In genomic region chr4:101392229-101392628, GRCm38 (mm10) we compare ENCODE assay signal across 9 mouse cellular contexts. TPM values are rescaled to one million over a fixed set of nuclear protein-coding genes. Genes with fewer than 3 reads are reported as not detected.
DNase-seq lines count a peak whose midpoint lies in the region; ATAC-seq and TF ChIP-seq lines count a peak whose summit lies in the region.
"Had no signal": no experiment of that assay in that cellular context is flagged by ENCODE, and none has a peak within 500 bp of the region (broad histone marks: within the 10 kb centered on the region; RNA-seq: fewer than 3 reads in every experiment).

No protein-coding gene starts in this region.

- DNase-seq in heart, postnatal 0 days (ENCODE audit: low spot score): peak; percentile 37
- DNase-seq in B cell, adult 2 months: peak; percentile 25 to 34
- peak; percentile 71 for DNase-seq in adrenal gland, postnatal 14 days
- peak; percentile 20 for DNase-seq in embryonic facial prominence, embryonic 14.5 days (ENCODE audit: low spot score)
- DNase-seq in thymus, postnatal 0 days (ENCODE audit: low spot score): peak; percentile 56
- DNase-seq in layer of hippocampus, adult 9-10 months (ENCODE audit: low spot score): no peak

- no peak for ATAC-seq in heart, postnatal 0 days (ENCODE audit: insufficient read depth, low read depth)
- ATAC-seq in heart, embryonic 12.5 days (ENCODE audit: insufficient number of reproducible peaks, low FRiP score): no peak
- ATAC-seq in embryonic facial prominence, embryonic 14.5 days (ENCODE audit: low read depth): no peak
- ATAC-seq in liver, embryonic 12.5 days: 0 out of 2 replicates have a peak, but pooled peaks have one; percentile 21

- TF ChIP-seq CTCF in heart, postnatal 0 days (IDR thresholded peaks at IDR 0.05; ENCODE audit: low read depth): peak; percentile 65

- TF ChIP-seq EP300 in heart, postnatal 0 days (IDR thresholded peaks at IDR 0.05; ENCODE audit: low read depth): no peak

- H3K9ac ChIP-seq in heart, postnatal 0 days (replicated peaks; ENCODE audit: low read depth, low read length): no peak overlapping the region
- H3K9ac ChIP-seq in heart, embryonic 12.5 days: no peak overlapping the region
- no peak overlapping the region for H3K9ac ChIP-seq in embryonic facial prominence, embryonic 14.5 days (ENCODE audit: low read depth, low read length)
- H3K9ac ChIP-seq in liver, embryonic 12.5 days: no peak overlapping the region
- H3K9ac ChIP-seq: embryonic facial prominence, embryonic 12.5 days had no signal

- WGBS in heart, postnatal 0 days: 49% methylated on average over 2 of the region's 2 CpGs
- WGBS in heart, embryonic 12.5 days: 44% methylated on average over 2 of the region's 2 CpGs
- WGBS in embryonic facial prominence, embryonic 14.5 days: 53% methylated on average over 2 of the region's 2 CpGs
- WGBS in liver, embryonic 12.5 days (ENCODE audit: insufficient replicate concordance): 34% methylated on average over 2 of the region's 2 CpGs

- no peak overlapping the region for H3K27ac ChIP-seq in heart, postnatal 0 days (ENCODE audit: low read depth)
- no peak overlapping the region for H3K27ac ChIP-seq in heart, embryonic 12.5 days (ENCODE audit: poor library complexity, severe bottlenecking)
- H3K27ac ChIP-seq in embryonic facial prominence, embryonic 14.5 days (replicated peaks; ENCODE audit: low read depth, low read length): no peak overlapping the region
- H3K27ac ChIP-seq in liver, embryonic 12.5 days: no peak overlapping the region
- H3K27ac ChIP-seq: embryonic facial prominence, embryonic 12.5 days had no signal

- H3K4me3 ChIP-seq in heart, postnatal 0 days (ENCODE audit: low read depth, low read length): no peak overlapping the region
- no peak overlapping the region for H3K4me3 ChIP-seq in heart, embryonic 12.5 days
- no peak overlapping the region for H3K4me3 ChIP-seq in embryonic facial prominence, embryonic 14.5 days (ENCODE audit: low read depth, low read length)
- no peak overlapping the region for H3K4me3 ChIP-seq in liver, embryonic 12.5 days
- H3K4me3 ChIP-seq: embryonic facial prominence, embryonic 12.5 days had no signal

- H3K27me3 ChIP-seq in heart, postnatal 0 days (ENCODE audit: control insufficient read depth, insufficient read depth, low read length): no peaks in the 10 kb centered on the region
- H3K27me3 ChIP-seq in heart, embryonic 12.5 days (replicated peaks): 0 out of 2 replicates have a peak, but pooled peaks cover 4% of the 10 kb centered on the region
- no peaks in the 10 kb centered on the region for H3K27me3 ChIP-seq in embryonic facial prominence, embryonic 14.5 days (replicated peaks; ENCODE audit: control insufficient read depth, insufficient read depth, low read length)
- H3K27me3 ChIP-seq in liver, embryonic 12.5 days (replicated peaks): 0 out of 2 replicates have a peak, but pooled peaks cover 7% of the 10 kb centered on the region
- H3K27me3 ChIP-seq: embryonic facial prominence, embryonic 12.5 days had no signal

- no peaks in the 10 kb centered on the region for H3K9me3 ChIP-seq in heart, postnatal 0 days (replicated peaks; ENCODE audit: control insufficient read depth, low read length)
- no peaks in the 10 kb centered on the region for H3K9me3 ChIP-seq in heart, embryonic 12.5 days (replicated peaks)
- no peaks in the 10 kb centered on the region for H3K9me3 ChIP-seq in embryonic facial prominence, embryonic 14.5 days (ENCODE audit: control insufficient read depth, low read length)
- no peaks in the 10 kb centered on the region for H3K9me3 ChIP-seq in liver, embryonic 12.5 days (replicated peaks)
- H3K9me3 ChIP-seq: embryonic facial prominence, embryonic 12.5 days had no signal

- H3K36me3 ChIP-seq in heart, postnatal 0 days (replicated peaks; ENCODE audit: control insufficient read depth, insufficient read depth, low read length): no peaks in the 10 kb centered on the region
- no peaks in the 10 kb centered on the region for H3K36me3 ChIP-seq in heart, embryonic 12.5 days
- no peaks in the 10 kb centered on the region for H3K36me3 ChIP-seq in embryonic facial prominence, embryonic 14.5 days (ENCODE audit: control insufficient read depth, insufficient read depth, low read length)
- H3K36me3 ChIP-seq in liver, embryonic 12.5 days: no peaks in the 10 kb centered on the region
- H3K36me3 ChIP-seq: embryonic facial prominence, embryonic 12.5 days had no signal

- no peak overlapping the region for H3K4me2 ChIP-seq in heart, postnatal 0 days (ENCODE audit: low read depth, low read length)
- H3K4me2 ChIP-seq in heart, embryonic 12.5 days: no peak overlapping the region
- H3K4me2 ChIP-seq in embryonic facial prominence, embryonic 14.5 days (ENCODE audit: low read depth, low read length): no peak overlapping the region
- no peak overlapping the region for H3K4me2 ChIP-seq in liver, embryonic 12.5 days
- H3K4me2 ChIP-seq: embryonic facial prominence, embryonic 12.5 days had no signal

- H3K4me1 ChIP-seq in heart, postnatal 0 days (ENCODE audit: control insufficient read depth, insufficient read depth): no peaks in the 10 kb centered on the region
- peaks cover 14% of the 10 kb centered on the region for H3K4me1 ChIP-seq in heart, embryonic 12.5 days (replicated peaks)
- H3K4me1 ChIP-seq in embryonic facial prominence, embryonic 14.5 days (ENCODE audit: control insufficient read depth, insufficient read depth, low read length): no peaks in the 10 kb centered on the region
- H3K4me1 ChIP-seq in liver, embryonic 12.5 days: no peaks in the 10 kb centered on the region
- H3K4me1 ChIP-seq: embryonic facial prominence, embryonic 12.5 days had no signal

RNA-seq across cellular contexts. Expression of gene Ak4, which starts 26.8 kb away (rescaled TPM):
- 11.0 and 18.4 TPM in 2 replicates for total RNA-seq in heart, postnatal 0 days (2014; rRNA removed; ENCODE audit: low replicate concordance)
- polyA plus RNA-seq in heart, postnatal 0 days (2015; fragmentation: Nextera tagmentation; extraction: Ambion mirVana): 4.6 and 5.3 TPM in 2 replicates
- polyA plus RNA-seq in heart, embryonic 12.5 days (2016; fragmentation: Nextera tagmentation; extraction: Ambion mirVana): 30.1 and 32.6 TPM in 2 replicates
- 2.9 and 7.2 TPM in 2 replicates for total RNA-seq in adrenal gland, postnatal 14 days (2021)
- 5.0 and 6.7 TPM in 2 replicates for polyA plus RNA-seq in embryonic facial prominence, embryonic 14.5 days (2014; fragmentation: Nextera tagmentation; extraction: Ambion mirVana)
- polyA plus RNA-seq in liver, embryonic 12.5 days (2016; fragmentation: Nextera tagmentation; extraction: Ambion mirVana): 11.7 and 12.0 TPM in 2 replicates
- 0.68 and 1.3 TPM in 2 replicates for polyA plus RNA-seq in thymus, postnatal 0 days (2015; fragmentation: Nextera tagmentation; extraction: Ambion mirVana)
